Mouse (Mus musculus) hindbrain, embryonic 11.5 days (tissue): Measurements from ENCODE around the gene Fcna. TPM values are rescaled to one million over a fixed set of nuclear protein-coding genes. Genes with fewer than 3 reads are reported as not detected.

Experiments
- ATAC-seq: fragments of 200-750 bp; cut with Nextera tagmentation; 2 replicates; pipeline ENCODE4 v1.8.0; 2017; ENCODE audit warnings: mild to moderate bottlenecking, moderate TSS enrichment, moderate library complexity; ENCODE audit not compliant: low FRiP score
- DNase-seq: peaks from one replicate; pipeline ENCODE4 v3.0.0-alpha.2; 2015; ENCODE audit warnings: low spot score
- H3K27ac ChIP-seq: fragments of 300-500 bp; sonication (generic); 2 replicates; pipeline ENCODE4 v1.5.1; 2014; ENCODE audit warnings: mild to moderate bottlenecking, low read depth, low read length
- H3K27me3 ChIP-seq: fragments of 300-500 bp; sonication (generic); 2 replicates; pipeline ENCODE4 v1.6.1; 2014; ENCODE audit warnings: mild to moderate bottlenecking, low read length, moderate library complexity, mixed read lengths; ENCODE audit not compliant: control insufficient read depth, insufficient read depth
- H3K36me3 ChIP-seq: fragments of 300-500 bp; sonication (generic); 2 replicates; pipeline ENCODE4 v1.6.1; 2014; ENCODE audit warnings: mild to moderate bottlenecking, low read length, moderate library complexity, mixed read lengths; ENCODE audit not compliant: control insufficient read depth, insufficient read depth
- H3K4me1 ChIP-seq: fragments of 300-500 bp; sonication (generic); replicated peaks from 2 replicates; pipeline ENCODE4 v1.6.1; 2014; ENCODE audit warnings: low read length, mixed read lengths; ENCODE audit not compliant: control insufficient read depth, insufficient read depth
- H3K4me2 ChIP-seq: fragments of 300-500 bp; sonication (generic); replicated peaks from 2 replicates; pipeline ENCODE4 v1.6.1; 2014; ENCODE audit warnings: mild to moderate bottlenecking, low read depth, low read length
- H3K4me3 ChIP-seq: fragments of 300-500 bp; sonication (generic); 2 replicates; pipeline ENCODE4 v1.5.1; 2014; ENCODE audit warnings: low read depth, low read length
- H3K9ac ChIP-seq: fragments of 300-500 bp; sonication (generic); 2 replicates; pipeline ENCODE4 v1.6.1; 2014; ENCODE audit warnings: low read depth, low read length
- H3K9me3 ChIP-seq: fragments of 300-500 bp; sonication (generic); 2 replicates; pipeline ENCODE4 v1.6.1; 2016; ENCODE audit warnings: low read length; ENCODE audit not compliant: control insufficient read depth
- WGBS: fragments of 180-500 bp; shearing (Covaris S2); extraction: QIAGEN DNeasy Blood & Tissue Kit; methylation state at CpG from one replicate; pipeline ENCODE4 v1.1.7; 2014; 5-methylcytosine and 5-hydroxymethylcytosine counted together
- polyA plus RNA-seq: library from polyadenylated mRNA; unstranded; fragments of >200 nt; fragmentation: Nextera tagmentation; extraction: Ambion mirVana; gene quantifications from 2 replicates; pipeline ENCODE4 v1.2.1, GENCODE M21; 2014

Fcna gene
- 0.57 and 0.82 TPM in 2 replicates for polyA plus RNA-seq

DNA sequence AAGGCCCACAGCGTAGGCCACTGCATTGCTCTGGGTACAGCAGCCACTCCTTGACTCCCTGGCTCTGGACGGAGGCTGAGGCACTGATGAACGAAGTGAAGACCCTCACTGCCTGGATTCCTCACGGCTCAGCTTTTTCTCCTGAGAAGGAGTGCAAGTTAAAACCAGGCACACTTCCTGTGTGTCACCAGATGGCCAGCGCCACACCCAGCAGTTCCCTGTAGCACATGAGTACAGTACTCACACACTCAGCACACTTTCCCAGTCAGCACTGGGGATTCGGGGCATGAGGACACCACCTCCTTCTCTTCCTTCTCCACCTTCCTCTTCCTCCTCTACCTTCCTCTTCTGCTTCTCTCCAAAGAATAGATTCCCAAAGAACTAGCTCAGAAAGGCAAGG, at the start of gene Fcna:
Fcna (minus strand) TSS at position 220 of the 400 bp plus-strand sequence.
- Histone ChIP-seq H3K9ac (no peak within 1 kb of the TSS), H3K9me3 (no peaks in the 10 kb centered on the region), H3K4me3 (no peak within 1 kb of the TSS), H3K27ac (no peak within 1 kb of the TSS), H3K27me3 (no peaks in the 10 kb centered on the region), H3K4me1 (no peaks in the 10 kb centered on the region), H3K36me3 (no peaks in the 10 kb centered on the region), H3K4me2 (no peak within 1 kb of the TSS)
- DNase-seq, result no peak
- 75% methylated on average over 6 of the region's 6 CpGs for WGBS
- no peak for ATAC-seq

DNA sequence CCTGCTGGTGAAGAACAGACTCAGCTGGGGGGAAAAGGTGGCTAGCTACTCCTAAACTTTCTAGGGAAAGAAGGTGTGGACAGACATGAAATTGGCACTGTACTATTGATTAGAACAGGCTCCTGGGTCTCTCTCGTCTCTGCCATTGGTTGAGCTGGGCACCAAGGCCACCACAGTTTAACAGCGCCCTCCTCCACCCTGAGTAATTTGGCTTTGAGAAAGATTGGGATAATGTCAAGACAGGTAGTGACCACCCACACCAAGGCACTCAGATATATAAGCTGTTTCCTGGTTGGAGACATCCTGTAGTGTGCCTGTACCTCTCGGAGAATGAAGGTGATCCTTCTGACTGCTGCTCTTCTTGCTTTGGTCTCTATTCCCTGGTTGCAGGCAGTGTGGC, 48.7 kb upstream of the Fcna start, which contains the start of gene Lcn6:
Lcn6 (plus strand) TSS at position 301 of the 400 bp plus-strand sequence.
- Histone ChIP-seq H3K4me1 (no peaks in the 10 kb centered on the region), H3K4me3 (no peak within 1 kb of the TSS), H3K27ac (no peak within 1 kb of the TSS), H3K9ac (no peak within 1 kb of the TSS), H3K9me3 (no peaks in the 10 kb centered on the region), H3K4me2 (no peak within 1 kb of the TSS), H3K36me3 (no peaks in the 10 kb centered on the region), H3K27me3 (no peaks in the 10 kb centered on the region)
- DNase-seq (no peak), ATAC-seq (no peak)
- 89% methylated on average over 3 of the region's 3 CpGs for WGBS

- H3K9ac ChIP-seq, result no peak overlapping the region
- 71% methylated on average over 1 of the region's 1 CpGs for WGBS
- H3K36me3 ChIP-seq, result no peaks in the 10 kb centered on the region
- no peak overlapping the region for H3K4me3 ChIP-seq
- no peaks in the 10 kb centered on the region for H3K27me3 ChIP-seq
- H3K27ac ChIP-seq, result no peak overlapping the region
- H3K9me3 ChIP-seq, result no peaks in the 10 kb centered on the region
- H3K4me2 ChIP-seq, result no peak overlapping the region
- no peaks in the 10 kb centered on the region for H3K4me1 ChIP-seq
- no peak for ATAC-seq
- no peak for DNase-seq
These were observed 38.7 kb upstream of the Fcna start for GRCm38 (mm10) chr2:25666516-25666915.

GRCm38 (mm10) chr2:25664125-25664524, 36.3 kb upstream of the Fcna start:
- no peak overlapping the region for H3K4me3 ChIP-seq
- 78% methylated on average over 5 of the region's 5 CpGs for WGBS
- no peak overlapping the region for H3K27ac ChIP-seq
- H3K4me1 ChIP-seq, result no peaks in the 10 kb centered on the region
- no peak overlapping the region for H3K9ac ChIP-seq
- no peaks in the 10 kb centered on the region for H3K9me3 ChIP-seq
- no peak overlapping the region for H3K4me2 ChIP-seq
- DNase-seq (no peak), ATAC-seq (no peak)
- H3K36me3 ChIP-seq, result no peaks in the 10 kb centered on the region
- H3K27me3 ChIP-seq, result no peaks in the 10 kb centered on the region

GRCm38 (mm10) chr2:25663511-25663910, 35.7 kb upstream of the Fcna start:
- H3K4me3 ChIP-seq, result no peak overlapping the region
- ATAC-seq, result no peak
- no peaks in the 10 kb centered on the region for H3K4me1 ChIP-seq
- no peak overlapping the region for H3K27ac ChIP-seq
- DNase-seq, result peak; percentile 64
- H3K9me3 ChIP-seq, result no peaks in the 10 kb centered on the region
- H3K27me3 ChIP-seq, result no peaks in the 10 kb centered on the region
- WGBS, result 86% methylated on average over 1 of the region's 1 CpGs
- no peaks in the 10 kb centered on the region for H3K36me3 ChIP-seq
- no peak overlapping the region for H3K9ac ChIP-seq
- H3K4me2 ChIP-seq, result no peak overlapping the region

GRCm38 (mm10) chr2:25661245-25661970, 33.6 kb upstream of the Fcna start:
- no peaks in the 10 kb centered on the region for H3K27me3 ChIP-seq
- no peak for DNase-seq
- WGBS, result 95% methylated on average over 6 of the region's 6 CpGs
- no peak overlapping the region for H3K9ac ChIP-seq
- H3K4me1 ChIP-seq, result no peaks in the 10 kb centered on the region
- H3K4me2 ChIP-seq, result no peak overlapping the region
- no peaks in the 10 kb centered on the region for H3K36me3 ChIP-seq
- H3K9me3 ChIP-seq, result no peaks in the 10 kb centered on the region
- no peak overlapping the region for H3K27ac ChIP-seq
- no peak for ATAC-seq
- no peak overlapping the region for H3K4me3 ChIP-seq

- WGBS, result 89% methylated on average over 8 of the region's 8 CpGs
- no peaks in the 10 kb centered on the region for H3K4me1 ChIP-seq
- H3K4me2 ChIP-seq, result no peak overlapping the region
These were observed 32.4 kb upstream of the Fcna start for GRCm38 (mm10) chr2:25660279-25660678.

DNA sequence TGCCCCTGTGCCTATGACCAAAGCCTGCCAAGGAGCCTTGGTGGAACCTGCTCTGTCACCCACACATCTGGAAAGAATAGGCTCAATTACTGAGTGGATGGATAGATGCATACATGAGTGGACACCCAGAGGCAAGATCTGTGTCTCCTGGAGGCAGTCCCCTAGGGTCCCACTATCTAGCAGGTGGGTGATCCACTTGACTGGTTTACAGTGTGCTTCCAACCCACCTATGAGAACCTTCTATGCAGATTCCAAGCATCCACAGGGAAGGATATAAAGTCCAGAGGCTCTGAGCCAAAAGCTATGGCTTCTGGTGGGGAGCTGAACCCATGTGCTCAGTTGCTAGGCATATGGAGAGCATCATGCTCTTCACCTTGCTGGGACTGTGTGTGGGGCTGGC, 29.8 kb upstream of the Fcna start, which contains the start of gene Lcn5:
Lcn5 (plus strand) TSS at position 301 of the 400 bp plus-strand sequence.
- no peak for ATAC-seq
- DNase-seq, result no peak

More at GRCm38 (mm10) chr2:25660279-25660678, 32.4 kb upstream of the Fcna start:
- H3K9ac ChIP-seq, result no peak overlapping the region
- no peak for DNase-seq
- H3K9me3 ChIP-seq, result no peaks in the 10 kb centered on the region
- ATAC-seq, result no peak
- H3K4me3 ChIP-seq, result no peak overlapping the region
- no peaks in the 10 kb centered on the region for H3K27me3 ChIP-seq
- no peaks in the 10 kb centered on the region for H3K36me3 ChIP-seq
- H3K27ac ChIP-seq, result no peak overlapping the region

DNA sequence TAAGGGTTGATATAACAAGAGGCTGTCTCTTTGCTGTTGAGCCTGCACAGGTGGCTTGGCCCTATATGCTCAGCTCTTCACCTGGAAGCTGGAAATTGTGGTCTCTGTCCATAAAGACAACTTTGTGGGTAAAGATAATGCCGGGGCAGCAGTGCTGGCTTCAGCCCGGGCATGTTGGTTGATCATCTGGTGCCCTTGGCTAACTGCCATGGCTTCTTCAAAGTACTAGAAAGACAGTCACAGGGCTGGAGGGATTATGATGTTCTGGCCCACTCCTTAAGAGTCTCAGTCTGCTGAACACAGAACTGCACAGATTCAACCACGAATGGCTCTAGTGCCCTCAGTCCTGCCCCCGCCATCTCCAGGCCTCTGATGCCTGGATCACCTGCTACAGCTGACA, 29.4 kb upstream of the Fcna start:
- no peaks in the 10 kb centered on the region for H3K4me1 ChIP-seq
- H3K4me2 ChIP-seq, result no peak overlapping the region
- no peaks in the 10 kb centered on the region for H3K9me3 ChIP-seq
- WGBS, result 94% methylated on average over 4 of the region's 4 CpGs
- no peaks in the 10 kb centered on the region for H3K36me3 ChIP-seq
- no peak overlapping the region for H3K4me3 ChIP-seq
- no peak overlapping the region for H3K27ac ChIP-seq
- ATAC-seq, result no peak
- no peak for DNase-seq
- no peaks in the 10 kb centered on the region for H3K27me3 ChIP-seq
- no peak overlapping the region for H3K9ac ChIP-seq

More for the DNA sequence above, 29.8 kb upstream of the Fcna start, which contains the start of gene Lcn5:
- Histone ChIP-seq H3K4me2 (no peak within 1 kb of the TSS), H3K4me1 (no peaks in the 10 kb centered on the region), H3K27me3 (no peaks in the 10 kb centered on the region), H3K9me3 (no peaks in the 10 kb centered on the region), H3K9ac (no peak within 1 kb of the TSS), H3K4me3 (no peak within 1 kb of the TSS), H3K36me3 (no peaks in the 10 kb centered on the region), H3K27ac (no peak within 1 kb of the TSS)
